Mouse (Mus musculus) ES-E14 (cell line): Measurements from ENCODE around the gene Prkx.

Experiments
- CHD2 ChIP-seq: IDR thresholded peaks from 2 replicates; pipeline ENCODE4 v1.6.1; 2014; ENCODE audit warnings: mild to moderate bottlenecking, low read depth, low read length, inconsistent platforms
- MAFK ChIP-seq: IDR thresholded peaks from 2 replicates; pipeline ENCODE4 v1.6.1; 2014; ENCODE audit warnings: mild to moderate bottlenecking, low read depth, low read length, inconsistent platforms; ENCODE audit not compliant: insufficient read depth
- ZC3H11A ChIP-seq: IDR thresholded peaks from 2 replicates; pipeline ENCODE4 v1.6.1; 2012; ENCODE audit warnings: low read depth, mild to moderate bottlenecking, inconsistent platforms, low read length, borderline replicate concordance

DNA sequence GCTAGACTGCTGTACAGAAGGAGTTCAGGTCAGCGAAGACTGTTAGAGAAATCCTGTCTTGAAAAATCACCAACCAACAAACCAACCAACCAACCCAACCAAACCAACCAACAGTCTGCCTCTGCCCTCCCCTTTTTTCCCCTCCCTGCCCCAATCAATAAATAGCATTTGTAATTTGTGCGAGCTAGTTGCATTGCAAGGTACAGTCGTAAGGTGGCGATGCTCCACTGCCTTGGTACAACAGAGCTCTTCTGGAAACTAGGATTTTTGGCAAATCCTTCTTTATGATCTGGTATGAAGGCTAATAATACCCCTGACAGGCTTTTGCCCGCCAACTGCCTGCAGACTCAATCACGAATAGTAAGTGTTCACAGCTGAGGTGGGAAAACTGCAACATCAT, 16.0 kb upstream of the Prkx start:
- TF ChIP-seq MAFK: no peak
- no peak for TF ChIP-seq ZC3H11A
- TF ChIP-seq CHD2: no peak
